Mouse (Mus musculus): Measurements from ENCODE around the gene Kcnk2. TPM values are rescaled to one million over a fixed set of nuclear protein-coding genes. Genes with fewer than 3 reads are reported as not detected.

Gene Kcnk2
- polyA plus RNA-seq, 1 experiment: 2.9 TPM

- TF ChIP-seq POLR2A (IDR thresholded peaks at IDR 0.05; ENCODE audit: low read depth, low read length) (no peak), CTCF (conservative IDR thresholded peaks at IDR 0.05; ENCODE audit: insufficient read depth, insufficient read length, low read depth, low read length) (no peak)
- Histone ChIP-seq H3K36me3 (ENCODE audit: control insufficient read depth, insufficient read depth, low read length) (no peaks in the 10 kb centered on the region), H3K27me3 (replicated peaks; ENCODE audit: control insufficient read depth, insufficient read depth, low read length) (no peaks in the 10 kb centered on the region), H3K27ac (ENCODE audit: insufficient read depth, low read depth, low read length) (no peak overlapping the region), H3K4me1 (ENCODE audit: control insufficient read depth, insufficient read depth, low read length) (no peaks in the 10 kb centered on the region), H3K4me3 (ENCODE audit: insufficient read depth, low read depth, low read length) (no peak overlapping the region)
- DNase-seq: no peak
- WGBS: 82% methylated on average over 8 of the region's 8 CpGs
These were observed 97.0 kb downstream of the Kcnk2 start for GRCm38 (mm10) chr1:189304988-189305522.

- no peak for TF ChIP-seq POLR2A (IDR thresholded peaks at IDR 0.05; ENCODE audit: low read depth, low read length)
- no peak for TF ChIP-seq CTCF (conservative IDR thresholded peaks at IDR 0.05; ENCODE audit: insufficient read depth, insufficient read length, low read depth, low read length)
- Histone ChIP-seq H3K27ac (ENCODE audit: insufficient read depth, low read depth, low read length) (no peak overlapping the region), H3K27me3 (replicated peaks; ENCODE audit: control insufficient read depth, insufficient read depth, low read length) (no peaks in the 10 kb centered on the region), H3K4me3 (ENCODE audit: insufficient read depth, low read depth, low read length) (no peak overlapping the region), H3K4me1 (ENCODE audit: control insufficient read depth, insufficient read depth, low read length) (no peaks in the 10 kb centered on the region), H3K36me3 (ENCODE audit: control insufficient read depth, insufficient read depth, low read length) (no peaks in the 10 kb centered on the region)
- no peak for DNase-seq
- WGBS: 83% methylated on average over 3 of the region's 3 CpGs
These were observed 99.1 kb downstream of the Kcnk2 start for GRCm38 (mm10) chr1:189303001-189303400.

- no peak overlapping the region for H3K27ac ChIP-seq (ENCODE audit: insufficient read depth, low read depth, low read length)
- H3K4me3 ChIP-seq (ENCODE audit: insufficient read depth, low read depth, low read length): no peak overlapping the region
- H3K4me1 ChIP-seq (ENCODE audit: control insufficient read depth, insufficient read depth, low read length): no peaks in the 10 kb centered on the region
- H3K36me3 ChIP-seq (ENCODE audit: control insufficient read depth, insufficient read depth, low read length): no peaks in the 10 kb centered on the region
- DNase-seq: no peak
- no peak for TF ChIP-seq POLR2A (IDR thresholded peaks at IDR 0.05; ENCODE audit: low read depth, low read length)
- no peak for TF ChIP-seq CTCF (conservative IDR thresholded peaks at IDR 0.05; ENCODE audit: insufficient read depth, insufficient read length, low read depth, low read length)
- H3K27me3 ChIP-seq (replicated peaks; ENCODE audit: control insufficient read depth, insufficient read depth, low read length): no peaks in the 10 kb centered on the region; the same call in 1 of the 2 replicates
- 84% methylated on average over 12 of the region's 12 CpGs for WGBS
These were observed 108.2 kb downstream of the Kcnk2 start for GRCm38 (mm10) chr1:189293679-189294406.

- Histone ChIP-seq H3K4me1 (ENCODE audit: control insufficient read depth, insufficient read depth, low read length) (no peaks in the 10 kb centered on the region), H3K27ac (ENCODE audit: insufficient read depth, low read depth, low read length) (no peak overlapping the region), H3K27me3 (replicated peaks; ENCODE audit: control insufficient read depth, insufficient read depth, low read length) (no peaks in the 10 kb centered on the region; the same call in 1 of the 2 replicates), H3K36me3 (ENCODE audit: control insufficient read depth, insufficient read depth, low read length) (no peaks in the 10 kb centered on the region), H3K4me3 (ENCODE audit: insufficient read depth, low read depth, low read length) (no peak overlapping the region)
- TF ChIP-seq POLR2A (IDR thresholded peaks at IDR 0.05; ENCODE audit: low read depth, low read length) (no peak), CTCF (conservative IDR thresholded peaks at IDR 0.05; ENCODE audit: insufficient read depth, insufficient read length, low read depth, low read length) (no peak)
- WGBS: 55% methylated on average over 3 of the region's 3 CpGs
- no peak for DNase-seq
These were observed 111.2 kb downstream of the Kcnk2 start for GRCm38 (mm10) chr1:189290885-189291284.

- Histone ChIP-seq H3K27me3 (replicated peaks; ENCODE audit: control insufficient read depth, insufficient read depth, low read length) (no peaks in the 10 kb centered on the region; the same call in 1 of the 2 replicates), H3K36me3 (ENCODE audit: control insufficient read depth, insufficient read depth, low read length) (no peaks in the 10 kb centered on the region), H3K4me1 (ENCODE audit: control insufficient read depth, insufficient read depth, low read length) (no peaks in the 10 kb centered on the region), H3K4me3 (ENCODE audit: insufficient read depth, low read depth, low read length) (no peak overlapping the region), H3K27ac (ENCODE audit: insufficient read depth, low read depth, low read length) (no peak overlapping the region)
- DNase-seq: no peak
- TF ChIP-seq POLR2A (IDR thresholded peaks at IDR 0.05; ENCODE audit: low read depth, low read length) (no peak), CTCF (conservative IDR thresholded peaks at IDR 0.05; ENCODE audit: insufficient read depth, insufficient read length, low read depth, low read length) (no peak)
- 84% methylated on average over 8 of the region's 8 CpGs for WGBS
These were observed 113.1 kb downstream of the Kcnk2 start for GRCm38 (mm10) chr1:189288948-189289347.

- Histone ChIP-seq H3K4me3 (ENCODE audit: insufficient read depth, low read depth, low read length) (no peak overlapping the region), H3K27me3 (replicated peaks; ENCODE audit: control insufficient read depth, insufficient read depth, low read length) (no peaks in the 10 kb centered on the region), H3K27ac (ENCODE audit: insufficient read depth, low read depth, low read length) (no peak overlapping the region), H3K36me3 (ENCODE audit: control insufficient read depth, insufficient read depth, low read length) (no peaks in the 10 kb centered on the region), H3K4me1 (ENCODE audit: control insufficient read depth, insufficient read depth, low read length) (no peaks in the 10 kb centered on the region)
- WGBS: 86% methylated on average over 2 of the region's 2 CpGs
- DNase-seq: no peak
- TF ChIP-seq CTCF (conservative IDR thresholded peaks at IDR 0.05; ENCODE audit: insufficient read depth, insufficient read length, low read depth, low read length) (no peak), POLR2A (IDR thresholded peaks at IDR 0.05; ENCODE audit: low read depth, low read length) (no peak)
These were observed 129.8 kb downstream of the Kcnk2 start for GRCm38 (mm10) chr1:189272281-189272680.

GRCm38 (mm10) chr1:189253631-189254030 lies 148.4 kb downstream of the Kcnk2 start:
- no peaks in the 10 kb centered on the region for H3K4me1 ChIP-seq (ENCODE audit: control insufficient read depth, insufficient read depth, low read length)
- TF ChIP-seq POLR2A (IDR thresholded peaks at IDR 0.05; ENCODE audit: low read depth, low read length) (no peak), CTCF (conservative IDR thresholded peaks at IDR 0.05; ENCODE audit: insufficient read depth, insufficient read length, low read depth, low read length) (no peak)
- no peak overlapping the region for H3K27ac ChIP-seq (ENCODE audit: insufficient read depth, low read depth, low read length)
- H3K4me3 ChIP-seq (ENCODE audit: insufficient read depth, low read depth, low read length): no peak overlapping the region
- no peaks in the 10 kb centered on the region for H3K27me3 ChIP-seq (replicated peaks; ENCODE audit: control insufficient read depth, insufficient read depth, low read length)
- DNase-seq: no peak
- no peaks in the 10 kb centered on the region for H3K36me3 ChIP-seq (ENCODE audit: control insufficient read depth, insufficient read depth, low read length)
